Mouse (Mus musculus): ENCODE data around the gene Cavin3.

- TF ChIP-seq CTCF (IDR thresholded peaks at IDR 0.05; ENCODE audit: control insufficient read depth, insufficient read depth, insufficient replicate concordance, low read depth, low read length) (no peak), POLR2A (IDR thresholded peaks at IDR 0.05; ENCODE audit: control insufficient read depth, low read depth, low read length) (no peak)
Observed at GRCm38 (mm10) chr7:105480081-105480480, 2.0 kb downstream of the Cavin3 start.
